Mouse (Mus musculus) bone marrow macrophage, adult 2 months (primary cell): ENCODE data around the gene Cyp17a1.

Experiments used
- CTCF ChIP-seq: IDR thresholded peaks from 2 replicates; pipeline ENCODE4 v1.5.1; 2012; ENCODE audit warnings: low read depth, mild to moderate bottlenecking, low read length, moderate library complexity
- POLR2A ChIP-seq: IDR thresholded peaks from 2 replicates; pipeline ENCODE4 v1.6.1; 2012; ENCODE audit warnings: mild to moderate bottlenecking, low read depth, low read length, borderline replicate concordance

DNA sequence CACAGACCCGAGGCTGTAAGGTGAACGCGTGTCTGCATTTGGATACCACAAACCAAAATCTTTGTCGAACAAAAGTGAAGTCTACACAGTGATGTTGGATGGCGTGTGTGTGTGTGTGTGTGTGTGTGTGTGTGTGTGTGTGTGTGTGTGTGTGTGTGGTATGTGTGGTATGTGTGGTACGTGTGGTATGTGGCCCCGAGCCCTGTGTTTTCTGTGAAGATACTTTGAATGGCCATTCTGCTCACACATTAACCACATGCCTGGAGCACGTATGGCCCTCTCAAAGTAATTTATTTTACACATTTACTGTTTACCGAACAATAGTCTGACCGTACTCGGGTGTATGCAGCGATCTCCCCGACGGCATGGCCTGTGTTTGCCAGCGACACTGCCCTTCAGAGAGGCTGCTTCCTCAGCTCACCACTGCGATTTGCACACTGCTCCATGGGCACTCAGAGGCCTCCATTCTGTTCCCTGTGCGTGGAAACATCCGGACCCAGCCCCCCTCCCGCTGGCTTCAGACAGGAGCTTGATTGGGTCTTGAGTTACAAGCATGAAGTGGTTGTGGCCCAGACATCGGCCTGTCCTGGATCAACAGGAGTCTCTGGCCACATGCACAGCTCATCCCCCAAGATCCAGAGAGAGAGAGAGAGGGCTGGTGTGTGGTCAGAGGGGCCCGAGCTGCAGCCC is 16.7 kb downstream of the Cyp17a1 start:
- TF ChIP-seq CTCF (no peak), POLR2A (no peak)
